Mouse (Mus musculus) kidney, embryonic 14.5 days (tissue): ENCODE measurements at regions not wholly inside any gene's neighbourhood (a gene's known extent, or its start where the extent isn't known, plus 50 kb on each side); places are given as distances from the start of the nearest gene placed in this dataset.
"Not testable (repeated sequence)": the region's sequence is repeated elsewhere in the genome, so short reads cannot be mapped to it uniquely, and the experiment has no call there.

Source experiments
- ATAC-seq: fragments of 200-750 bp; cut with Nextera tagmentation; 2 replicates; pipeline ENCODE4 v1.8.0; 2017; ENCODE audit warnings: moderate number of reproducible peaks, mild to moderate bottlenecking, moderate TSS enrichment, moderate library complexity; ENCODE audit not compliant: low FRiP score, low TSS enrichment
- H3K27ac ChIP-seq: fragments of 300-500 bp; sonication (generic); 2 replicates; pipeline ENCODE4 v1.5.1; 2014; ENCODE audit warnings: low read depth, mild to moderate bottlenecking, low read length, moderate library complexity, mixed read lengths
- H3K27me3 ChIP-seq: fragments of 300-500 bp; sonication (generic); 2 replicates; pipeline ENCODE4 v1.6.1; 2014; ENCODE audit warnings: mild to moderate bottlenecking, low read length; ENCODE audit not compliant: control insufficient read depth, insufficient read depth
- H3K36me3 ChIP-seq: fragments of 300-500 bp; sonication (generic); 2 replicates; pipeline ENCODE4 v1.6.1; 2014; ENCODE audit warnings: low read length, mixed read lengths; ENCODE audit not compliant: control insufficient read depth, insufficient read depth
- H3K4me1 ChIP-seq: fragments of 300-500 bp; sonication (generic); 2 replicates; pipeline ENCODE4 v1.6.1; 2014; ENCODE audit warnings: low read length, mixed read lengths; ENCODE audit not compliant: control insufficient read depth, insufficient read depth
- H3K4me2 ChIP-seq: fragments of 300-500 bp; sonication (generic); replicated peaks from 2 replicates; pipeline ENCODE4 v1.6.1; 2014; ENCODE audit warnings: low read depth, mild to moderate bottlenecking, low read length
- H3K4me3 ChIP-seq: fragments of 300-500 bp; sonication (generic); 2 replicates; pipeline ENCODE4 v1.5.1; 2014; ENCODE audit warnings: mild to moderate bottlenecking, low read length
- H3K9ac ChIP-seq: fragments of 300-500 bp; sonication (generic); 2 replicates; pipeline ENCODE4 v1.6.1; 2014; ENCODE audit warnings: low read depth, mild to moderate bottlenecking, low read length, moderate library complexity
- H3K9me3 ChIP-seq: fragments of 300-500 bp; sonication (generic); 2 replicates; pipeline ENCODE4 v1.6.1; 2016; ENCODE audit warnings: low read length; ENCODE audit not compliant: control insufficient read depth
- WGBS: fragments of 180-500 bp; shearing (Covaris S2); extraction: QIAGEN DNeasy Blood & Tissue Kit; methylation state at CpG from one replicate; pipeline ENCODE4 v1.1.7; 2014; 5-methylcytosine and 5-hydroxymethylcytosine counted together

GRCm38 (mm10) chr17:61273631-61274030 is 1607.5 kb downstream of the Efna5 start:
- Histone ChIP-seq H3K4me1 (no peaks in the 10 kb centered on the region), H3K9ac (no peak overlapping the region), H3K4me2 (no peak overlapping the region), H3K4me3 (no peak overlapping the region), H3K27me3 (no peaks in the 10 kb centered on the region), H3K9me3 (no peaks in the 10 kb centered on the region), H3K36me3 (no peaks in the 10 kb centered on the region), H3K27ac (no peak overlapping the region)
- ATAC-seq, result no peak

DNA sequence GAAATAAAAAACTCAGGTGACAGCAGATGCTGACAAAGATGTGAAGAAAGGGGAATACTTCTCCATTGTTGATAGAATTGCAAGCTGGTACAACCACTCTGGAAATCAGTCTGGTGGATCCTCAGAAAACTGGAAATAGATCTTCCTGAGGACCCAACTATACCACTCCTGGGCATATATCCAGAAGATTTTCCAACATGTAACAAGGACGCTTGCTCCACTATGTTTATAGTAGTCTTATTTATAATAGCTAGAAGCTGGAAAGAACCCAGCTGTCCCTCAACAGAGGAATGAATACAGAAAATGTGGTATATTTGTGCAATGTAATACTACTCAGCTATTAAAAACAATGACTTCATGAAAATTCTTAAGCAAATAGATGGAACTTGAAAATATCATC is 1624.6 kb downstream of the Efna5 start:
- not testable (repeated sequence) for H3K9me3 ChIP-seq, H3K4me1 ChIP-seq, H3K9ac ChIP-seq, H3K27me3 ChIP-seq, ATAC-seq, H3K36me3 ChIP-seq, H3K27ac ChIP-seq, H3K4me2 ChIP-seq, H3K4me3 ChIP-seq
- 68% methylated on average over 1 of the region's 1 CpGs for WGBS

DNA sequence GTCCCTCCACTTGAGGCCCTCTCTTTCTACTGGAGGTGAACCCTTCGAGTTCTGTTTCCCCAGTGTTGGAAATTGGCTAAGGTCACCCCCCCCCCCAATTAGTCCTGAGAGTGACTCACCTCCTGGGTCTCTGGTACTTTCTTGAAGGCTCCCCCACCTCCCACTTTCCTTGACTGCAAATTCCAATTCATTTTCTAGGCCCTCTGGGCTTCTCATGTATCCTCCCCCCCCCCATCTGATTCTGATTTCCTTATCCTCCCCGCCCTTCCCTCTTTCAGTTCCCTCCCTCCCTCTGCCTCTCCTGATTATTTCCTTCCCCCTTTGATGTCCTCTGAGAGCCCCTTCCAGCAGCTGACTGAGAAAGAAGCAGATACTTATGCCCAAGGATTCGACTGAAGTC is 1632.7 kb downstream of the Efna5 start:
- Histone ChIP-seq H3K27ac (no peak overlapping the region), H3K9me3 (no peaks in the 10 kb centered on the region), H3K4me3 (no peak overlapping the region), H3K4me2 (no peak overlapping the region), H3K9ac (no peak overlapping the region), H3K36me3 (no peaks in the 10 kb centered on the region), H3K4me1 (no peaks in the 10 kb centered on the region), H3K27me3 (no peaks in the 10 kb centered on the region)
- 64% methylated on average over 3 of the region's 3 CpGs for WGBS
- no peak for ATAC-seq

DNA sequence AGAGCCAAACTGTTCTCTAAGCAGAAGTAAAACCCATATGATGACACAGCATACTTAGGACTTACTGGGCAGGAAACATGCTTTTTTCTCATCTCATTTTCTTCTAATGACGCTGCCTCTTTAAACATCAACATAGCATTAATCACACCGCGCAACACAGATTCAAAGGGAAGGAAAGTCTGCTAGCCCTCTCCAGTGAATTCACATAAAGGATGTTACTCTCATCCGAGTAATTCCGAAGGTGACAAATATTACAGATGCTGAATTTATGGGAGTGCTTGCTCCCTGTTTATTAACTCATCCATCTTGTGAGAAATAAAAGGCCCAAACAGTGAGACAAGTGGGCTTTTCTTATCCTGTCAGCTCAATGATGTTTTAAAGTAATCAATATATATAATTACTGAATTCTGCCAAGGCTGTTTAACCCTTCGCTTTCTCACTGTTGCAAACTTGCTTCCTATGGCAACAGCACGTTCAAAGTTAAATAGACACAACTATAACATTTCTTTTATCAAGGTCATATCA is 1663.9 kb downstream of the Efna5 start:
- H3K9me3 ChIP-seq, result no peaks in the 10 kb centered on the region
- H3K9ac ChIP-seq, result no peak overlapping the region
- WGBS, result 65% methylated on average over 7 of the region's 7 CpGs
- ATAC-seq, result no peak
- H3K4me1 ChIP-seq, result no peaks in the 10 kb centered on the region
- no peak overlapping the region for H3K4me3 ChIP-seq
- no peak overlapping the region for H3K27ac ChIP-seq
- H3K4me2 ChIP-seq, result no peak overlapping the region
- H3K36me3 ChIP-seq, result no peaks in the 10 kb centered on the region
- H3K27me3 ChIP-seq, result no peaks in the 10 kb centered on the region

DNA sequence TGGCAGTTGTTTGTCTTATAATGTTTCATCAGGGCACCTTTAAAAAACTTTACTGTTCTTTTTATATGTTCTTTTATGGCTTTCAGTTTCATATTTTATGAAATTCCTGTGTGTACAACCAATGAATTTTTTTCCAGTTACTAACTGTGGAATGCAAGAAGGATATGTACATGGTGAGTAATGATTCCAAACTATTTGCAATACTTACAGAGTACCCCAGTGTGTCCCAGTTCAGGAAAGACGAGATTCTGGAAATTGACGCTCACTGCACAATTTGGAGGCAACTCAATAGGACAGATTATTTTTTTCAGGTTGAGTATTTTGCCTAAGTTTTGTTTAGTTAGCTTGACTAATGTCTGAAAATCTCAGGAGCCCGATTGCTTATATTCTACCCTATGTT is 1676.8 kb downstream of the Efna5 start:
- H3K4me3 ChIP-seq, result no peak overlapping the region
- ATAC-seq, result no peak
- no peaks in the 10 kb centered on the region for H3K36me3 ChIP-seq
- no peak overlapping the region for H3K27ac ChIP-seq
- WGBS, result 97% methylated on average over 3 of the region's 3 CpGs
- H3K9me3 ChIP-seq, result no peaks in the 10 kb centered on the region
- H3K9ac ChIP-seq, result no peak overlapping the region
- no peak overlapping the region for H3K4me2 ChIP-seq
- H3K27me3 ChIP-seq, result no peaks in the 10 kb centered on the region
- no peaks in the 10 kb centered on the region for H3K4me1 ChIP-seq

DNA sequence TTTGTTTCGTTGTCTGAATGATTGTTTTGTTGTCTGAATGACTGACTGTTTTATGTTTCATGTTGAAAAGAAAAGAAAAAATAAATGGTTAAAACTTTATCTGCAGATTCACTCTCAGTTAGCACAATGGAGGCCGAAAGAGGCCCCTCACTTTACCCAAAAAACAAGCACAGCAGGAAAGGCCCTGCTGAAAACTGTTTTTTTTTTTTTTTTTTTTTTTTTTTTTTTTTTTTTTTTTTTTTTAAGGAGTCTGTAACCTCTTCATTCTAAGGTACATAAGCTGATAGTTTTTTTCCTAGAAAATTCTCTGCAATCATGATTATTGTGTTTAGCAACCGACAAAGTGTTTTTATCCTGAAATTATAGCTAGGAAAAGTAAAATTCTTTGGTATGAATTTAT is 1693.2 kb downstream of the Efna5 start:
- not testable (repeated sequence) for H3K9ac ChIP-seq, H3K4me3 ChIP-seq, H3K36me3 ChIP-seq, H3K9me3 ChIP-seq, H3K4me1 ChIP-seq, H3K4me2 ChIP-seq, H3K27me3 ChIP-seq, H3K27ac ChIP-seq, ATAC-seq
- WGBS, result 82% methylated on average over 3 of the region's 3 CpGs

DNA sequence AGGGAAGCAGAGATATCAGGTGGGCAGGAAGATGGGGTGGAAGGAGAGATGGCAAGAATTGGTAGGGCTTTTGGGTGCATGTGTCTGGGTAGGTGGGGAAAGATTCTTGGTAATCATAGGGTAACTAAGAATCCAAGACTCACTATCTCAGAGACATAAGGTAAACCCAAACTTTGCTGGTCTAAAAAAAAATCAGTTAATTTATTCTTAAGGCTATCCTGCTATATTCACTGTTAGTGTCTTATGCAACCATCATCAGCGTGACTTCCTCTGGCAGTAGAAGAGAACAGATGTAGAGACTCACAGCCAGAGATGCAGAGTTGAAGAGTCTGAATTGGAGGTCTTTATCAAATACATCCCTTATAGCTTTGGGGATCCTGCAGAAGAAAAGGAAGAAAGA is 1704.5 kb downstream of the Efna5 start:
- no peaks in the 10 kb centered on the region for H3K27me3 ChIP-seq

DNA sequence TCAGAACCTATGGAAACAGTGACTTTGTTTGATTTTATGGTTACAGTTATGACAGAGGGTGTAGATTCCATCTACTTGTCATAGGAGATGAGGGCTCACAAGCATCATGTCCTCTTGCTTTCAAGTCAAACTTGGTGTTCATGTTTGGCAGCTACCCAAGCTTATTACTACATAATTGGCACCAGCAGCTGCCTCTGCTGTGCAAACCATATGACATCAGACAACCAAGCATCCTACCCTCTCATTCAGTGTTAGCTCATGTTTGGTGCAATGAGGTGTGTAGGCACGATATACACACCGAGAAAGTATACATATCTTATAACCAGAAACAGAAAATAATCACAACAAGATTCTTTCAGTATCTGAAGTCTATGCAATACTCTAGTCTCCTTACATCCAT is 1721.7 kb downstream of the Efna5 start:
- WGBS, result 98% methylated on average over 2 of the region's 2 CpGs
- H3K36me3 ChIP-seq, result no peaks in the 10 kb centered on the region
- H3K4me1 ChIP-seq, result no peaks in the 10 kb centered on the region
- H3K4me3 ChIP-seq, result no peak overlapping the region
- ATAC-seq, result no peak
- H3K4me2 ChIP-seq, result no peak overlapping the region
- H3K9ac ChIP-seq, result no peak overlapping the region
- H3K27me3 ChIP-seq, result no peaks in the 10 kb centered on the region
- H3K27ac ChIP-seq, result no peak overlapping the region
- no peaks in the 10 kb centered on the region for H3K9me3 ChIP-seq

More for the DNA sequence above, 1704.5 kb downstream of the Efna5 start:
- Histone ChIP-seq H3K27ac (no peak overlapping the region), H3K9me3 (no peaks in the 10 kb centered on the region), H3K4me3 (no peak overlapping the region), H3K4me2 (no peak overlapping the region), H3K9ac (no peak overlapping the region), H3K4me1 (no peaks in the 10 kb centered on the region), H3K36me3 (no peaks in the 10 kb centered on the region)
- ATAC-seq, result no peak
- WGBS, result 85% methylated on average over 1 of the region's 1 CpGs

- 55% methylated on average over 7 of the region's 7 CpGs for WGBS
These were observed 1744.1 kb downstream of the Efna5 start for GRCm38 (mm10) chr17:61137006-61137405.

GRCm38 (mm10) chr17:61127767-61128166 is 1753.3 kb downstream of the Efna5 start:
- 38% methylated on average over 1 of the region's 1 CpGs for WGBS
- no peaks in the 10 kb centered on the region for H3K9me3 ChIP-seq
- H3K36me3 ChIP-seq, result no peaks in the 10 kb centered on the region
- no peak overlapping the region for H3K4me3 ChIP-seq
- no peaks in the 10 kb centered on the region for H3K4me1 ChIP-seq
- no peak; the same call in 1 of the 2 replicates for ATAC-seq
- no peak overlapping the region for H3K9ac ChIP-seq
- H3K27ac ChIP-seq, result no peak overlapping the region
- no peaks in the 10 kb centered on the region for H3K27me3 ChIP-seq
- no peak overlapping the region for H3K4me2 ChIP-seq

More at GRCm38 (mm10) chr17:61137006-61137405, 1744.1 kb downstream of the Efna5 start:
- Histone ChIP-seq H3K27ac (no peak overlapping the region), H3K9ac (no peak overlapping the region), H3K4me1 (no peaks in the 10 kb centered on the region), H3K4me3 (no peak overlapping the region), H3K27me3 (no peaks in the 10 kb centered on the region), H3K9me3 (no peaks in the 10 kb centered on the region), H3K4me2 (no peak overlapping the region), H3K36me3 (no peaks in the 10 kb centered on the region)
- ATAC-seq, result peak; percentile 57; the same call in 1 of the 2 replicates
